Mouse (Mus musculus) bone marrow, adult 2 months (tissue): ENCODE measurements around the gene Ptprm. TPM values are rescaled to one million over a fixed set of nuclear protein-coding genes. Genes with fewer than 3 reads are reported as not detected.

Source experiments
- H3K27ac ChIP-seq: fragments of 200-500 bp; 2 replicates; pipeline ENCODE4 v1.5.1; 2012; ENCODE audit warnings: low read depth, mild to moderate bottlenecking, control low read depth, inconsistent platforms, low read length; ENCODE audit not compliant: control insufficient read depth, poor library complexity, insufficient read depth
- H3K4me1 ChIP-seq: fragments of 200-500 bp; 2 replicates; pipeline ENCODE4 v1.6.1; 2011; ENCODE audit warnings: low read length; ENCODE audit not compliant: control insufficient read depth, insufficient read depth
- H3K4me3 ChIP-seq: fragments of 200-500 bp; replicated peaks from 2 replicates; pipeline ENCODE3; 2011; ENCODE audit warnings: mild to moderate bottlenecking, low read depth, low read length, control low read depth; ENCODE audit not compliant: control insufficient read depth
- CTCF ChIP-seq: fragments of 200-500 bp; IDR thresholded peaks from 2 replicates; pipeline ENCODE4 v1.5.1; 2011; ENCODE audit warnings: low read length, control low read depth; ENCODE audit not compliant: control insufficient read depth, insufficient read depth
- POLR2A ChIP-seq: fragments of 200-500 bp; IDR thresholded peaks from 2 replicates; pipeline ENCODE4 v1.6.1; 2011; ENCODE audit warnings: low read depth, mild to moderate bottlenecking, control low read depth, low read length, borderline replicate concordance; ENCODE audit not compliant: control insufficient read depth
- WGBS: fragments of 180-500 bp; shearing (Covaris S2); methylation state at CpG from one replicate; pipeline ENCODE4 v1.1.7; 2018; 5-methylcytosine and 5-hydroxymethylcytosine counted together
- polyA plus RNA-seq: library from polyadenylated mRNA; stranded (reverse); fragments of >200 nt; gene quantifications from 2 replicates; pipeline ENCODE4 v1.2.4, GENCODE M21; 2011; ENCODE audit warnings: low replicate concordance; ENCODE audit not compliant: missing spikeins, insufficient read depth, insufficient read length

The Ptprm gene
- polyA plus RNA-seq, 1 experiment = 4.0 TPM

GRCm38 (mm10) chr17:66908921-66909320 lies 445.3 kb downstream of the Ptprm start:
- Histone ChIP-seq H3K4me1 (no peaks in the 10 kb centered on the region), H3K4me3 (no peak overlapping the region), H3K27ac (no peak overlapping the region)
- WGBS = 80% methylated on average over 6 of the region's 6 CpGs
- TF ChIP-seq POLR2A = no peak
- no peak for TF ChIP-seq CTCF

GRCm38 (mm10) chr17:66894181-66894580 lies 460.1 kb downstream of the Ptprm start:
- TF ChIP-seq POLR2A (no peak), CTCF (no peak)
- Histone ChIP-seq H3K27ac (no peak overlapping the region), H3K4me3 (no peak overlapping the region), H3K4me1 (no peaks in the 10 kb centered on the region)
- 68% methylated on average over 1 of the region's 1 CpGs for WGBS

- TF ChIP-seq POLR2A = no peak
- no peak for TF ChIP-seq CTCF
- 84% methylated on average over 6 of the region's 6 CpGs for WGBS
Observed at GRCm38 (mm10) chr17:66891916-66892315, 462.3 kb downstream of the Ptprm start.

GRCm38 (mm10) chr17:66891067-66891862 lies 463.0 kb downstream of the Ptprm start:
- Histone ChIP-seq H3K4me3 (no peak overlapping the region), H3K27ac (no peak overlapping the region), H3K4me1 (no peaks in the 10 kb centered on the region)
- 77% methylated on average over 13 of the region's 13 CpGs for WGBS
- no peak for TF ChIP-seq POLR2A
- no peak for TF ChIP-seq CTCF

More at GRCm38 (mm10) chr17:66891916-66892315, 462.3 kb downstream of the Ptprm start:
- Histone ChIP-seq H3K4me3 (no peak overlapping the region), H3K27ac (no peak overlapping the region), H3K4me1 (no peaks in the 10 kb centered on the region)

GRCm38 (mm10) chr17:66882304-66882703 lies 472.0 kb downstream of the Ptprm start:
- Histone ChIP-seq H3K4me1 (no peaks in the 10 kb centered on the region), H3K27ac (no peak overlapping the region), H3K4me3 (no peak overlapping the region)
- TF ChIP-seq CTCF (no peak), POLR2A (no peak)
- 78% methylated on average over 2 of the region's 2 CpGs for WGBS

- no peak overlapping the region for H3K27ac ChIP-seq
- H3K4me3 ChIP-seq = no peak overlapping the region
- H3K4me1 ChIP-seq = no peaks in the 10 kb centered on the region
- 77% methylated on average over 9 of the region's 9 CpGs for WGBS
- TF ChIP-seq CTCF (no peak), POLR2A (no peak)
Observed at GRCm38 (mm10) chr17:66880969-66881701, 473.1 kb downstream of the Ptprm start.

GRCm38 (mm10) chr17:66879151-66879550 lies 475.1 kb downstream of the Ptprm start:
- TF ChIP-seq POLR2A = no peak
- no peak for TF ChIP-seq CTCF
- WGBS = 50% methylated on average over 2 of the region's 2 CpGs
- no peak overlapping the region for H3K27ac ChIP-seq
- no peak overlapping the region for H3K4me3 ChIP-seq
- no peaks in the 10 kb centered on the region for H3K4me1 ChIP-seq

- Histone ChIP-seq H3K4me1 (no peaks in the 10 kb centered on the region), H3K4me3 (no peak overlapping the region), H3K27ac (no peak overlapping the region)
- TF ChIP-seq CTCF (no peak), POLR2A (no peak)
- 65% methylated on average over 6 of the region's 6 CpGs for WGBS
Observed at GRCm38 (mm10) chr17:66877582-66877981, 476.7 kb downstream of the Ptprm start.
